Mouse (Mus musculus) erythroblast, embryonic 14.5 days (primary cell): ENCODE measurements around the gene Gjb4.

ENCODE experiments used
- GATA1 ChIP-seq: IDR thresholded peaks from 2 replicates; pipeline ENCODE4 v1.6.1; 2012; ENCODE audit warnings: low read length, inconsistent platforms, mixed read lengths
- TAL1 ChIP-seq: IDR thresholded peaks from 3 replicates; pipeline ENCODE4 v1.6.1; 2012; ENCODE audit warnings: low read length, inconsistent platforms, mixed read lengths

DNA sequence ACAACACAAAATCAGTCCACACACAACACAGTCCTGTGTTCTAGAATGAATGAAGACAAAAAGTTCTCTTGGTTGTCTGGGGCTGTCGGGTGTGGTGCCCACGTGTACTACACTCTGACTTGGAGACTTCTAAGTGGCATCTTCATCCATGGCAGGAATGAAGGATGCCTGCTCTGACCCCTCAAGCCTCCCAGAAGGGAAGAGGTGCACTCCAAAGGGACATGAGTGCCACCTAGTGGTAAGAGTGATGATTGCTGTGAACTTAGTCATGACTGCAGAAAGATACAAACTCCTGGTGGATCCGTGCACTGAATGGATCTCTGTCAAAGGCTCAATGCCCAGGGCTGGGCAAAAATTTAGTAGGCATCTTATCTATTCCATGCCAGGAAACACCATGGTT lies 34.3 kb downstream of the Gjb4 start:
- TF ChIP-seq TAL1 = no peak
- TF ChIP-seq GATA1 = no peak
